Mouse (Mus musculus) gastrocnemius, postnatal 4 days (tissue): ENCODE results near the gene Ssrp1. TPM values are rescaled to one million over a fixed set of nuclear protein-coding genes. Genes with fewer than 3 reads are reported as not detected.
A peak's percentile ranks its signal among the peaks of the same experiment; 100 is the strongest.

ENCODE experiments used
- DNase-seq, 2 experiments: peaks; one replicate each; pipeline ENCODE4 v3.0.0; 2021 to 2022; ENCODE audit warnings: low spot score in 2 of 2, mixed read lengths in 2 of 2
- long read RNA-seq, 2 experiments: library from polyadenylated mRNA; stranded (forward); transcript quantifications; one replicate each; pipeline ENCODE4 v2.0.0; 2021
- total RNA-seq, 2 experiments: library from RNA; stranded (reverse); gene quantifications; 2 replicates each; pipeline ENCODE4 v1.2.3; 2021

Ssrp1 gene
- 100 to 1,000 TPM in 1 of 2 experiments, 10 to 100 TPM in 1; 98.2 to 105 TPM for total RNA-seq
- long read RNA-seq, experiment 1, transcript Ssrp1-201 (17 exons, 2,739 nt) = major isoform, 110 of 150 reads
- long read RNA-seq, experiment 1, partial matches to known transcripts = 19 of 150 reads
- long read RNA-seq, experiment 1, other reads (novel, unspliced or antisense) = 17 of 150 reads
- long read RNA-seq, experiment 2, transcript Ssrp1-209 (17 exons, 2,721 nt) = minor isoform, 5 of 187 reads
- long read RNA-seq, experiment 2, transcript Ssrp1-201 (17 exons, 2,739 nt) = major isoform, 123 of 187 reads
- long read RNA-seq, experiment 2, partial matches to known transcripts = 35 of 187 reads
- long read RNA-seq, experiment 2, other reads (novel, unspliced or antisense) = 23 of 187 reads

GRCm38 (mm10) chr2:85037047-85038026, at the start of gene Ssrp1, which contains the start of gene P2rx3:
Ssrp1 (plus strand) TSS chr2:85037234.
P2rx3 (minus strand) TSS chr2:85037462.
- DNase-seq = peak; percentile 76 to 88

DNA sequence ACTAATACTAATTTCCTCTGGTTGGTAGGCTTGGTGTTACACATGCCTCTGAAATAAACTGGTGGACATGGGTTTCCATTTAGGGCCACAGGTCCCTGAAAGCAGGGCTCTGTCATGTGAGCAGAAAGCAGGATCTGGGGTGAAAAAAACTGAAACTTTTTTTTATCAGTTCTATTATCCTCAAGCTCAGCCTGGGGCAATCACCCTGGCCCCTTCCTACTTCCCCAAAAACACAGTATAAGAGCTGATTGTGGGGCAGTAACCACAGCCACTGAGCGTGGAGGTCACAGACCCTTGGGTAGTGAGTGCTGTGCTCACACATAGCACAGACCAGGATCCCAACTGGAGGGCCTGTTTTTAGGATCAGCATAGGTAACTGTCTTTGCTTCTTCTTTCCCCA, 49.1 kb upstream of the Ssrp1 start, which contains the start of gene Prg3:
Gene Prg3 (plus strand): TSS at position 286 of the 400 bp plus-strand sequence.
- no peak for DNase-seq

- no peak for DNase-seq
Observed at GRCm38 (mm10) chr2:84996376-84996775, 40.7 kb upstream of the Ssrp1 start.

- DNase-seq = no peak
Observed at GRCm38 (mm10) chr2:84999486-85000181, 37.4 kb upstream of the Ssrp1 start.

- no peak for DNase-seq
Observed at GRCm38 (mm10) chr2:85001497-85001896, 35.5 kb upstream of the Ssrp1 start.

- DNase-seq = no peak
Observed at GRCm38 (mm10) chr2:85002575-85002974, 34.5 kb upstream of the Ssrp1 start.

DNA sequence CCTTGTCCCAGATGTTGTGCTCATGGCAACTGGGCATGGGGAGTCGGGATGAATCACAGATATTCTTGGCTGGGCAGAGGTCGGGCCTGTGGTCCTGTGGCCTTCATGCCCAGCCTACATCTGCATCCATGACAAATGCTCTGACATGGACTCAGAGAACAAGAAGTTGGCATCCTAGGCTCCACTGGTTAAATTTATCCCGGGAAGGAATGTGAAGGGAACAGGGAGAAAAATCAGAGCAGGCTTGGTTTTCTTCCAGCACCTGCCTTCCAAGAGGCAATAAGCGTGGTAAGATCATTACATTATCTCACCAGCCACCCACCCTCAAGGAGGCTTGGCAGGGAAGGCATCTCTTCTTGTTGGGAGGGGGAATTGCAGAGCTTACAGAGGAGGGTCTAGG, 32.7 kb upstream of the Ssrp1 start:
- no peak for DNase-seq

DNA sequence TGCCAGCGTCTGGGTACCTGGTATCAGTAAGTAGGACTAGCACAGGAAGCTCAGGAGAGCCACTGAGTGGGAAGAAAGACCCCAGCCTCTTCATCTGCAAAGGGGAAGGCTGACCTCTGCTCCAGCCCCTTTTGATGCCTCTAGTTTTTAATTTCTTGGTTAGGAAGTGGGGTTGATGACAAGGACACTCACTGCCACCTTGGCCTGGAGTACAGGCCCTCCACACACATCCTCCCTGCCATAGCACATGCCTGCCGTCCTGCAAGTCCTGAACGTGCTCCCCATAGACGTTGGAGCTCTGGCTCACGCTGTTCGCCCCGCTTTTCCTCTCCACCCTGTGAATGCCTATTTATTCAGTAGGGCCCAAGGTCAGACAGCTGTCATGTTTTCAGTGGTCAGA, 30.4 kb upstream of the Ssrp1 start:
- no peak for DNase-seq

- DNase-seq = no peak
Observed at GRCm38 (mm10) chr2:85007729-85008128, 29.3 kb upstream of the Ssrp1 start.

DNA sequence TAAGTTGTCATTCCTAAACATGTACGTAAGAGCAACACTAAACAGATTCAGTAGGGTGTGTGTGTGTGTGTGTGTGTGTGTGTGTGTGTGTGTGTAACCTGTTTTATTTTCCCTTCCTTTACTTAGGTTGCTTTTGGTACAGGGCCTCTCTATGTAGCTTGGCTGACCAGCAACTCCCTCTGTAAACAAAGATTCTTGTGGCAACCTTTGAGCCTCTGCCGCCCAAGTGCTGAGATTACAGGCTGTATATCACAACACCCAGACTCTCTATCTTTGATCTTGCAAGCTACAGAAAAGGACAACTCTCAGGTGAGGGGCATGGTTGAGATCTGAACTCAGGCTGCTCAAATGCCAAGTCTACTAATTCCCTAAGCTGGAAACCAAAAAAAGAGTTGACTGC, 27.8 kb upstream of the Ssrp1 start:
- no peak for DNase-seq

DNA sequence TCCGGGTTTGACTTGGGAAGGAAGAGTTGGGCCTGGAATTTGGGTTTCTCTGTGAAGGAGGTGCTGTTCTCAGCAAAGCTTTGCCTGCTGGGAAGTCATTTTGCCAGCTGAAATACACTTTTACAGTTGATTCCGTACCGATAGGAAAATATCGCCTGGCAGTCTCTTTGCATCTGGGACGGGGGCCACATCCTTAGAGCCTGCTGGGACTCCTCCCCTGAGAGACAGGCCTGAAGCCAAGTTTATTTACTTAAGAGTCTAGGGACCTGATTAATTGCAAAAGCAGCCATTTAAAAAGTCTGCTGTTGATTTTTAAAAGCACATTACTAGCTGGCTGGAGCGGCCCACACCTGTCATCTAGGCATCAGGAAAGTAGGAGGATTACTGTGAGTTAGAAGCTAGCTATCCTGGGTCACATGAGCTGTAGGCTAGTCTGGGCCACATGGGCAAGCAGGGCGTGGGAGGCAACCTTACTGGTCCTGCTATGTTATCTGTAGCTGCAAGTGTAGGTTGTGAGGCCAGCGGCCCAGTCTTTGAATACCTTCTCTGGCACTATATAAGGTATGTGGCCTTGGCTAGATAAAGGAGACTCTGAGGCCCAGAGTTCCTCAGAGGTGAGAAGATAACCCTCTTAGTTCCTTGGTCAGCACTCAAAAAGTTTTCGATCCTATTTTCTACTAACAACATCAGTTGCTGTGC, 25.0 kb upstream of the Ssrp1 start:
- no peak for DNase-seq

- no peak for DNase-seq
Observed at GRCm38 (mm10) chr2:85012679-85013078, 24.4 kb upstream of the Ssrp1 start.

- no peak for DNase-seq
Observed at GRCm38 (mm10) chr2:85013826-85014587, 23.0 kb upstream of the Ssrp1 start.

DNA sequence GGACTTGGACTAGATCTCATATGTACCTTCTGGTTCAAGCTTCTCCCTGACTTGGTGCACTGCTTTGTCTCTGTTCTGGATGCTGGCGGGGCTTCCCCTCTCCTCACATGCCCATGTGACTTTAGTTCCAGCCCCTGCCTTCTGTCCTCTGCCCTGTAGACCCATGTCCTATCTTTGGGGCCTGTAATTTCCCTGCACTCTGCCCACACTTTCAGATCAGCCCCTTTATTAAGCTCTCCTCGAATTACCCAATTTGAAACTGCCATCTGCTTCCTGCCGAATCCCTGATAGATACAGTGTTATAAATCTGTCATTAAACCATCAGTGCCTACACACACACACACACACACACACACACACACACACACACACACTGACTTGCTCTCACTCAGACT, 22.4 kb upstream of the Ssrp1 start:
- DNase-seq = no peak

GRCm38 (mm10) chr2:85022043-85022442, 15.0 kb upstream of the Ssrp1 start:
- no peak for DNase-seq

GRCm38 (mm10) chr2:85026178-85026577, 10.9 kb upstream of the Ssrp1 start:
- DNase-seq = no peak

DNA sequence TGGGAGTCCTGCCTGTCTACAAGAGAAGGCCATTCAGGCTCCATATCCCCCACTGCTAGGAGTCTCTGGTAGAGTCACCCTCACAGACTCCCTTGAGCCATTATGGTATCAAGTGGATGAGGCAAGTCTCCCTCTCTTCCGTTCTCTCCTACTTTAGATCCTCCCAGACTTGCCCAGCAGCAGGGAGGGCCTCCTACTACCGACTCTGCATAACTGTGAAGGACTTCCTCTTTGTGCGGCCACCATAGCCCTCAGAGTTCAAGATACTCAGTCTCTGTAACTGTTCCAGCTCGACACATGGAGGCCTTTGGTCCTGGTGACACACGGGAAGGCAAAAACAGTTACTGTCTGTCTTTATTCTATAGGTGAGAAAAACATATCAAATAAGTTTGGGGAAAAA, 9.8 kb upstream of the Ssrp1 start:
- no peak for DNase-seq

DNA sequence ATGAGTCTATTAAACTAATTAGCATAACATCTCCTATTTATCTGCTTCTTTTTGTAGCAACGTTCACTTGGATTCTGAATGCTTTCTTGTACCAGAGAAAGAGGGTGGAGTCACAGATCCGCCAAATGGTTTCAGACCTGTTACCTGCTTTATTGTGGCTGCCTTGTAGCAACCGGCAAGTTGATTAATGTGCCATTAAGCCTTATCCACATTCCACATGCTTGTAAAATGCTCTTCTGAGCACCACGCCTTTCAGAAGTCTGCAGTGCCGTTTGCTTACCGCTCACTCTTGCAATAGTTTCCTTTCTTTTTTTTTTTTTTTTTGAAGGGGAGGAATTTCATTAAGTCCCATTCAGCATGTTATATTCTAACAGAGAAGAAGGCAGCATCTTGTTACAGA, 7.1 kb upstream of the Ssrp1 start:
- DNase-seq = no peak

DNA sequence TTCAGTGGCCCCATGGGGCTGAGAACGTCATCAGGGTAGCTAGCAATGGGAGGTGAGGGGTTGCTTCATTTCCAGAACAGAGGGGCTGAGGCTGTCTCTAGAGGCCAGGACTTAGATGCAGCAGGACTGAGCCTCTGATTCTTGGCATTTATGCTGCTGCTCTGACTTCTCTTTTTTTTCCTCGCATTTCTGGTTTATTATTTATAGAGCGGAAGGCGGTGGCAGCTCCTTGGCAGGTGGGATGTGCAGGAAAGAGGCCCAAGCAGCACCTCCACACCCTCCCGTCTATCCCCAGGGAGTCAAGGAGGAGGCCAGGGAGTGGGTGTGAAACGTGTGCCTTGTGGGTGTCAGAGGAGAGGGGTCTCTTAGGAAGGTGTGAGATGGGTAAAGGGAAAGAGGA, 6.0 kb upstream of the Ssrp1 start:
- no peak for DNase-seq

DNA sequence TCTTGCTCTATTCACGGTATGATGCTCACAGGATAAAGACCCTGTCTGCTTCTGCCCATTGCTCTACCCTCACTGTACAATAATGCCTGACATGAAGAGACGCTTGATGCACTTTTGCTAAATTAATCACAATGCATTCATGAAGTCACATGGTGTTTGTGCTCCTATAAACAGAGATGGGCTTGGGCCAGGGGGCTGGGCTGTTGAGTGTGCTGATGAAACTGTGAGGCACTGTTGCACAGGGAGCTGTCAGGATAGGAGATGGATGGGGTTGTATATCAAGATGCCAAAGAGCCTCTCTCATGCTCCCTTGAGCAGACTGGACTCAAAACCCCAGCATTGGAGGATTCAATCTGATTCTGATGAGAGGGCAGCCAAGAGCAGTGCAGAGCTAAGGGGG, 3.9 kb upstream of the Ssrp1 start:
- no peak for DNase-seq
